Mouse (Mus musculus) stomach, embryonic 14.5 days (tissue): ENCODE results near the gene Prkcg. TPM values are rescaled to one million over a fixed set of nuclear protein-coding genes. Genes with fewer than 3 reads are reported as not detected.

ENCODE experiments used
- ATAC-seq: fragments of 200-750 bp; cut with Nextera tagmentation; 2 replicates; pipeline ENCODE4 v1.8.0; 2017; ENCODE audit warnings: low read depth, moderate TSS enrichment; ENCODE audit not compliant: insufficient number of reproducible peaks, insufficient read depth, low FRiP score
- H3K27ac ChIP-seq: fragments of 300-500 bp; sonication (generic); 2 replicates; pipeline ENCODE4 v1.5.1; 2014; ENCODE audit warnings: mild to moderate bottlenecking, low read length, moderate library complexity, mixed read lengths
- H3K27me3 ChIP-seq: fragments of 300-500 bp; sonication (generic); 2 replicates; pipeline ENCODE4 v1.6.1; 2014; ENCODE audit warnings: low read length, control low read depth, mixed read lengths; ENCODE audit not compliant: control insufficient read depth, insufficient read depth
- H3K36me3 ChIP-seq: fragments of 300-500 bp; sonication (generic); 2 replicates; pipeline ENCODE4 v1.6.1; 2014; ENCODE audit warnings: mild to moderate bottlenecking, control low read depth, low read length, moderate library complexity, mixed read lengths; ENCODE audit not compliant: control insufficient read depth, insufficient read depth
- H3K4me1 ChIP-seq: fragments of 300-500 bp; sonication (generic); 2 replicates; pipeline ENCODE4 v1.6.1; 2014; ENCODE audit warnings: low read length, control low read depth, mixed read lengths; ENCODE audit not compliant: control insufficient read depth, insufficient read depth
- H3K4me2 ChIP-seq: fragments of 300-500 bp; sonication (generic); replicated peaks from 2 replicates; pipeline ENCODE4 v1.6.1; 2014; ENCODE audit warnings: low read depth, low read length, control low read depth
- H3K4me3 ChIP-seq: fragments of 300-500 bp; sonication (generic); 2 replicates; pipeline ENCODE4 v1.5.1; 2014; ENCODE audit warnings: low read depth, low read length, control low read depth
- H3K9ac ChIP-seq: fragments of 300-500 bp; sonication (generic); replicated peaks from 2 replicates; pipeline ENCODE4 v1.6.1; 2014; ENCODE audit warnings: low read depth, mild to moderate bottlenecking, control low read depth, low read length, moderate library complexity, mixed read lengths
- H3K9me3 ChIP-seq: fragments of 300-500 bp; sonication (generic); 2 replicates; pipeline ENCODE4 v1.6.1; 2016; ENCODE audit warnings: low read depth, low read length, control low read depth; ENCODE audit not compliant: control insufficient read depth
- WGBS: fragments of 180-500 bp; shearing (Covaris S2); extraction: QIAGEN DNeasy Blood & Tissue Kit; methylation state at CpG from one replicate; pipeline ENCODE4 v1.1.7; 2014; 5-methylcytosine and 5-hydroxymethylcytosine counted together
- polyA plus RNA-seq: library from polyadenylated mRNA; unstranded; fragments of >200 nt; fragmentation: Nextera tagmentation; extraction: Ambion mirVana; gene quantifications from 2 replicates; pipeline ENCODE4 v1.2.1, GENCODE M21; 2014

Gene Prkcg
- polyA plus RNA-seq, 1 experiment from 2014 or later = 0.75 TPM

DNA sequence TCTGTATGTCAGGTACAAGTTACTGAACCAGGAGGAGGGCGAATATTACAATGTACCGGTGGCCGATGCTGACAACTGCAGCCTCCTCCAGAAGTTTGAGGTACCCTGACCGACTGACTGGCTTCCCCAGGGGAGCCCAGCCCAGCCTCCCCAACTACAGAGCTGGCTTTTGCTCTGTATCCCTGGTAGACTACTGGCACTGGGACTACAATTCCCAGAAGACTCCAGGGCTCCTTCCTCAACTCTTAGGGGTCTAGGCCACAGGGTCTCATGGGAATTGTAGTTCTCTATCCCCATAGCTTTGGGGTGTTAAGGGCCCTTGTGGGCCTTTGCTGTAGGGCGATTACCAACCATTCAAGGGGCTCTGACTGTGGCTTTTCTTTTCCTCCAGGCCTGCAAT, 25.1 kb downstream of the Prkcg start:
- ATAC-seq = no peak

DNA sequence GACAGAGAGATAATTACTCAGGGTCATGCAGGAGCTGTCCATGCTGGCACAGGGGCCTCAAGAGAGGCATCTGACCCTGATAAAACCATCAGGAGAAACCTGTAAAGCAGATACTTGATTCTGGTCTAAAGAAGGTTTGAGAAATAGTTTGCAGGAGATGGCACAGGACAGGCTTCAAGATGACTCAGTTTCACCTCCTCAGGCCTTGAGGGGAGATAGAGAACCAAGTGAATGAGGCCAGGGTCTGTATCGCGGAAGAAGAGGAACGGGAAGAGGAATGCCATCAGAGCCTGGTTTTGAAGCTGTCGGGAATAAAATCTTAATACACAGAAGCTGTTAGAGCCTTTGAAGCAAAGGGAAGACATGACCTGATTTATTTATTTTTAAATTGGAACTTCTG, 28.7 kb downstream of the Prkcg start:
- no peaks in the 10 kb centered on the region for H3K4me1 ChIP-seq
- no peaks in the 10 kb centered on the region for H3K9me3 ChIP-seq
- no peak overlapping the region for H3K4me3 ChIP-seq
- H3K27ac ChIP-seq = no peak overlapping the region
- no peak overlapping the region for H3K9ac ChIP-seq
- WGBS = 42% methylated on average over 4 of the region's 4 CpGs
- no peaks in the 10 kb centered on the region for H3K36me3 ChIP-seq
- H3K4me2 ChIP-seq = no peak overlapping the region
- H3K27me3 ChIP-seq = no peaks in the 10 kb centered on the region
- ATAC-seq = no peak

More for the DNA sequence above, 25.1 kb downstream of the Prkcg start:
- no peak overlapping the region for H3K9ac ChIP-seq
- H3K4me1 ChIP-seq = no peaks in the 10 kb centered on the region
- 0 out of 2 replicates have a peak, but pooled peaks cover 4% of the 10 kb centered on the region for H3K9me3 ChIP-seq
- H3K4me3 ChIP-seq = no peak overlapping the region
- H3K27ac ChIP-seq = no peak overlapping the region
- 68% methylated on average over 5 of the region's 5 CpGs for WGBS
- no peaks in the 10 kb centered on the region for H3K27me3 ChIP-seq
- no peak overlapping the region for H3K4me2 ChIP-seq
- no peaks in the 10 kb centered on the region for H3K36me3 ChIP-seq

DNA sequence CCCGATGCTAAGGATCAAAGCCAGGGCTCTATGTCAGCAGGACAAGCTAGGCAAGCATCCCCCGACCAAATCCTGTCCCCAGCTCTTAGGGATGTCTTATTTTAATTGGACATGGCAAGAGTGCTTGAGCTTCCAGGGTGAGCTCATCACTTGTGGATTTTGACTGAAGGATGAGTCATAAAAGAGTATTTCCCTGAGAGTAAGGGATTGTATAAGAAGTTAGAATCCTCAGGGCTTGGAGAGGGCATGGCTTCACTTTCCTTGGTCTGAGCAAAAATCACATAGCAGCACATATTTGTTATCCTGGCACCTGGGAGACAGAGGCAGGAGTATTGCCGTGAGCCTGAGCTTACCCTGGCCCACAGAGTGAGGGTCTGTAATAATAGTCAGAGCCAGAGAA, 31.9 kb downstream of the Prkcg start:
- Histone ChIP-seq H3K9me3 (no peaks in the 10 kb centered on the region), H3K27ac (no peak overlapping the region), H3K9ac (no peak overlapping the region), H3K4me3 (no peak overlapping the region), H3K27me3 (no peaks in the 10 kb centered on the region), H3K4me2 (no peak overlapping the region), H3K36me3 (no peaks in the 10 kb centered on the region), H3K4me1 (no peaks in the 10 kb centered on the region)
- WGBS = 72% methylated on average over 3 of the region's 3 CpGs
- ATAC-seq = no peak

DNA sequence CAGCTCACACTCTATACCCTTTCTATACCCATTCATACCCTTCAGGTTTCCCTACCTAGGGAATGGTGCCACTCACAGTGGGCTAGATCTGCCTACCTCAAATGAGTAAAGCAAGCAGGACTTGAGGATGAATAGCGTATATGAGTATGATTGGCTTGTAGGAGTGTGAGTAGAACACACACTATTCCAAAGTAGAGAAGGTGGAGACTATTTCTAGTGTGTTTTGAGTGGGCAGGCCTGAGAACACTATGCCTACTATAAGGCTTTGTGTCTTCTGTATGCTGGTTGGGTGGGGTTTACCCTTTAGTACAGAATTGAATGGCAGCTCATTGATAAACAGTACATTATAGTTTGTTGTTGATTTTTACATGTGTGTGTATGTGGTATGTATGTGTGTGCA, 34.8 kb downstream of the Prkcg start:
- Histone ChIP-seq H3K9ac (no peak overlapping the region), H3K4me3 (no peak overlapping the region), H3K9me3 (no peaks in the 10 kb centered on the region), H3K36me3 (no peaks in the 10 kb centered on the region), H3K27me3 (no peaks in the 10 kb centered on the region), H3K4me1 (no peaks in the 10 kb centered on the region), H3K27ac (no peak overlapping the region), H3K4me2 (no peak overlapping the region)
- WGBS = 83% methylated on average over 1 of the region's 1 CpGs
- ATAC-seq = no peak

DNA sequence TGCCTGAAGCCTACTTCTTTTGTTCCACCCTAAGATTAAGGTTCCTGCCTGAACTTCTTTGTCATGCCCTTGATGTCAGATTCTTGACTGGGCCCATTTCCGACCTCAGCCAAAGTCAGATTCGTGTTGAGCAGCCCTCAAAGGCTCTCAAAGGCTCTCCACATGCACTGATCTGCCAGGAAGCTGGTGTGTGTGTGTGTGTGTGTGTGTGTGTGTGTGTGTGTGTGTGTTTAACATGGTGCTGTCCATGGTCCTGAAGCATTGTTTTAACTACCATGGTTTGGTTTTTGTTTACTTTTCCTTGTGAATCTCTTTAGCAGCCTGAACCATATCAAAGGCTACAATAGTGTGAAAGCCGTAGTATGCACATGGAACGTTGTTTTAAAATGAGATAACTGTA, 39.0 kb downstream of the Prkcg start:
- Histone ChIP-seq H3K36me3 (no peaks in the 10 kb centered on the region), H3K27ac (no peak overlapping the region), H3K4me1 (no peaks in the 10 kb centered on the region), H3K27me3 (no peaks in the 10 kb centered on the region), H3K9me3 (no peaks in the 10 kb centered on the region), H3K9ac (no peak overlapping the region), H3K4me3 (no peak overlapping the region), H3K4me2 (no peak overlapping the region)
- ATAC-seq = no peak
- WGBS = 59% methylated on average over 4 of the region's 4 CpGs

DNA sequence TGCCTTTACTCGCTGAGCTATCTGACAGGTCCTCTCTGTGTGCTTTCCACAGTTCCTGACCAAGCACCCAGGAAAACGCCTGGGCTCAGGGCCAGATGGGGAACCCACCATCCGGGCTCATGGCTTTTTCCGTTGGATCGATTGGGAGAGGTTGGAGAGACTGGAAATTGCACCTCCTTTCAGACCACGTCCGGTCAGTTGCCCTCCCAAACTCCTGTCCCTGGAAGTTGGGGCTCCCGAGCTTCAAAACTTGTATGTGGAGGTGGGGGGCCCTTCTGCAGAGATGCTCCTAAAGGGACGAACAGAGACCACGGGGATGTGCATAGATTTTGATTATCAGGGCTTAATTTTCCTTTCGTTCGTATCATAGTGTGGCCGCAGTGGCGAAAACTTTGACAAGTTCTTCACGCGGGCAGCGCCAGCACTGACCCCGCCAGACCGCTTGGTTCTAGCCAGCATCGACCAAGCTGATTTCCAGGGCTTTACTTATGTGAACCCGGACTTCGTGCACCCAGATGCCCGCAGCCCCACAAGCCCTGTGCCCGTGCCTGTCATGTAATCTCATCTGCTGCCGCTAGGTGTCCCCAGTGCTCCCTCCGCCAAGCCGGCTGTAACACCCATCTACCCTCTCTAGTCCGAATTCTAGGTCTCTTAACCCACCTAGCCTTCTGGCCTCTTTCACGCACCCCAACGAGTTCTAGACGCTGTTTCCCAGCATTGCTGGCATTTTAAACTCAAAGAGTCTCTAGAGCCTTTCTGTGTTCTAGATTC, 41.0 kb downstream of the Prkcg start:
- ATAC-seq = no peak
- H3K4me3 ChIP-seq = no peak overlapping the region

DNA sequence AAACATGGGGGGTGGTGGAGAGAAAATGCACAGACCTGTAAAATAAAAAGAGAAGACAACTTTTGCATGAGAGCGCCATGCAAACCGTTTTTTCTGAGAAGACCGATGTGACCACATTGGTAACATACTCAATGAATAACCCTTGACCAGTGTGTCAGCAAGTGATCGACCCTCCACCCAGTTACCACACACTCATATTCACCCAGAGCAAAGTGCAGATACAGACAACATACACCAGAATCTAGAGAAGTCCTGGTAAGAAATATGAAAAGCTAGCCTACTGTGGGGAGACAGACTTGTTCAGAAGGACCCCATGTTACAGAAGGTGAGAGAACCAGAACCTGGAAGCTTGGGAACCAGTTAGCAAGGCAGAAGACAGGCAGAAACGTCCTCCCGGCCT, 42.2 kb downstream of the Prkcg start:
- H3K4me2 ChIP-seq = peak overlapping the region; percentile 49
- H3K9me3 ChIP-seq = no peaks in the 10 kb centered on the region
- no peaks in the 10 kb centered on the region for H3K36me3 ChIP-seq
- H3K27ac ChIP-seq = peak overlapping the region; percentile 91; the same call in 1 of the 2 replicates
- WGBS = 44% methylated on average over 6 of the region's 6 CpGs
- no peak for ATAC-seq
- H3K4me1 ChIP-seq = no peaks in the 10 kb centered on the region
- H3K9ac ChIP-seq = no peak overlapping the region
- H3K4me3 ChIP-seq = peak overlapping the region; percentile 39; the same call in 1 of the 2 replicates
- H3K27me3 ChIP-seq = no peaks in the 10 kb centered on the region

More for the DNA sequence above, 41.0 kb downstream of the Prkcg start:
- Histone ChIP-seq H3K9me3 (no peaks in the 10 kb centered on the region), H3K27ac (no peak overlapping the region), H3K4me1 (no peaks in the 10 kb centered on the region), H3K4me2 (peak overlapping the region; percentile 35), H3K36me3 (no peaks in the 10 kb centered on the region), H3K27me3 (no peaks in the 10 kb centered on the region), H3K9ac (no peak overlapping the region)
- WGBS = 19% methylated on average over 31 of the region's 31 CpGs

DNA sequence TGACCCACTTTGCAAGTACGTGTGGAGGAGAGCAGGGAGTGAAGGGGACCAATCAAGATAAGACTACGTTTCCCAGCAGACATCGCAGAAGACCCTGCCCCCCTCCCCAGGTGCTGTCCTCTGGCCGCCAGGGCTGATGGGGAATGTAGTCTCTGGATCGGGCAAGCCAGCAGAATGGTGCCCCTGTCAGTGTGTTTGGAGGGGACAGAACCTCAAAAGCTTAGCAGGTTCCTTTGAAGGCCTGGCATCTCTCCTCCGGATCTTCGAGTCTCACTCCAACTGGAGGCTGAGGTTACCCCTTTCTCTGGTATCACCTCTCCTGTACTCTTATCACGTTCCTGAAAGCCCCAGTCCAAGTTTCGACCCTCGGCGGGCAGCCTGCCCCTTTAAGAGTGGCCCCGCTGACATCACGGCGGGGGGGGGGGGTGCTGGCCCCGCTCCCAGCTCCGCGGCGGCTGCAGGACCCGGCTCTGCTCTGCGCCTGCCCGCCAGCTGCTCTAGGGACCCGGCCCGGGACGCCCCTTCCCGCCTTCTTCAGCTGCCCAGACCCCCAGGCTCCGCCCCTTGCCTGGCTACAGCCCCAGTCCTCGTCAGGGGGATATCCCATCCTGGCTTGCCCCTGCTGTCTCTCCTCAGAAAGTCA, 42.7 kb downstream of the Prkcg start:
- Histone ChIP-seq H3K36me3 (no peaks in the 10 kb centered on the region), H3K27ac (peak overlapping the region; percentile 91), H3K9me3 (no peaks in the 10 kb centered on the region), H3K4me2 (peak overlapping the region; percentile 49), H3K4me3 (peak overlapping the region; percentile 39), H3K27me3 (no peaks in the 10 kb centered on the region), H3K4me1 (no peaks in the 10 kb centered on the region), H3K9ac (no peak overlapping the region; the same call in 1 of the 2 replicates)
- peak; percentile 93 for ATAC-seq
- 1% methylated on average over 26 of the region's 27 CpGs for WGBS
